Mouse (Mus musculus) stomach, postnatal 0 days (tissue): Measurements from ENCODE around the gene Qpctl.

Experiments
- CTCF ChIP-seq: IDR thresholded peaks from 2 replicates; pipeline ENCODE4 v1.5.1; 2016; ENCODE audit warnings: antibody characterized with exemption, low read depth, mild to moderate bottlenecking, moderate library complexity
- EP300 ChIP-seq: optimal IDR thresholded peaks from 2 replicates; pipeline ENCODE3; 2016; ENCODE audit warnings: antibody characterized with exemption

- TF ChIP-seq CTCF (no peak), EP300 (no peak)
Measured at GRCm38 (mm10) chr7:19160115-19160514, 11.0 kb upstream of the Qpctl start.
